Mouse (Mus musculus) cerebellum, adult 11 months (tissue): ENCODE data around the gene Sigmar1.

Experiments used
- DNase-seq: peaks from one replicate; pipeline ENCODE4 v3.0.0; 2022

Gene Sigmar1

DNA sequence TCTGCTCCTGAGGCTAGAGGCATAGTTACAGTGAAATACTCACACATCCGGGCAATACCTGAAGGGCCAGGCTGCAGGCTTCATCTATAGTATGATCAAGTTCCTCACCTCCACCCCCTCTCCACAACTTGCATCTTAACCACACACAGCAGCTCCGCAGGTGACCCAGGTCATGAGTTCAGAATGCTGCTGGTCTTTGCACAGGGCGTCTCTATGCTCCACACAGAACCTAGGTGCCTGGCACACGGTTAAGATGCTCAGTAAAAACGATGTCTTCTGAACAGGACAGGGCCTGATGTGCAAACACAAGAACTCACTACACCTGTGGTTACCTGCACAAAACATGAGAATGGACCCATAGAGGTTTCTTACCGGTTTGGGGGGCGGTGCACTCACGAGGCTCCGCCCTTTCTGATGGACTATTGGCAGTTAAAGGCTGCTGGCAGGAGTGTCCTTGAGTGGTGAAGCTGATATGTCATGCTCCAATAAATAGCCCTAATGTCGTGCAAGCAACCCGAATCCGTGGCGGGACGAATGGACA lies 1.1 kb downstream of the Sigmar1 start, which contains the start of gene Galt:
Galt (plus strand) TSS at position 432 of the 541 bp plus-strand sequence.
- DNase-seq: no peak

GRCm38 (mm10) chr4:41745021-41745420 lies 10.9 kb downstream of the Sigmar1 start:
- no peak for DNase-seq

GRCm38 (mm10) chr4:41744131-41744530 lies 11.8 kb downstream of the Sigmar1 start:
- DNase-seq: no peak

GRCm38 (mm10) chr4:41741158-41741560 lies 14.8 kb downstream of the Sigmar1 start:
- peak; percentile 93 for DNase-seq

DNA sequence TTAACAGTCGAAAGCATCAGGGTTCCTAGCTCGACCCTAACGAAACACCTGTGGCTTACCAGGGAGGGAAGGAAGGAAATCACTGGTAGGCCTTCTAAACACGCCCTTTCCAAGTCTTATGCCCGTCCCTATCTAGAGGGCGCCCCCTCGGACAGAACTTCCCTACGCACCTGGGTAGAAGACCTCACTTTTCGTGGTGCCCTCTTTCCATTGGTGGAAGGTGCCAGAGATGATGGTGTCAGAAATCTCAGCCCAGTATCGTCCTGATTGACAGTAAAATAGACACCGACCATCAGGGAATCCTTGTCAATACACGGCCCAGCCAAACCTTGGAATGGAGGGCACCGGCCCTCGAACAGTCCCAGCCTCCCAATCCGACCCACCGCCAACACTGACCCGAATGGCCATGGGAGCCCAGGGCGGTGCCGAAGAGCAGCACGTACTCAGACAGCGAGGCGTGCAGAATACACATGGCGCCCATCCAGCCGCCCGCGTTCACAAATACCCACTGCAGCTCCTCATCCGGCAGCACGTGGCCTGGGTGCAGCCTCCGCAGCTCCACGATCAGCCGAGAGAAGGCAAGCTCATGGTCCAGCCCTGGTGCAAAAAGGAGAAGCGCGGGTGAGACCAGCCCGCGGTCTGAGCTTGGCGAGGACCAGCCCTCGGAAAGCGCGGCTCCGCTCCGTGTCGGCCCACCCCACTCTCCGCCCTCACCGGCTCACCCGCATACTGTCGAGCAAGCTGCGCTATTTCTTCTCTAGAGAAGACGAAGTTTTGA lies 15.4 kb downstream of the Sigmar1 start:
- peak; percentile 57 for DNase-seq

GRCm38 (mm10) chr4:41739260-41739659 lies 16.7 kb downstream of the Sigmar1 start:
- DNase-seq: no peak

DNA sequence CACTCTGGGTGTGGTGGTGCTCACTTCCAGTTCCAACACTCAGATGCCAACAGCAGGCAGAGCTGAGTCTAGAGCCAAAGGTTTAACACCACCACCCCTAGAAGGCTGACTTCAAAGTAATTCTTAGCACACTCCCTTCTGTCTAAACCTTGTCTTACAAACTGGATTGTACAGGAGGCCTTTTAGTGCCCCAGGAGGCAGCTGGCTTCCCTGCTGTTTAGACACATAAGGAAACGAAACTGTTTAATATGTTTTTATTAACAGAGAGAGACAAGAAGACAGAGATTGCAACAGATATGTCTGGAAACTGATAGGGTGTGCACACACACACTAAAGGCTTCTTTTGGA lies 17.7 kb downstream of the Sigmar1 start:
- no peak for DNase-seq

DNA sequence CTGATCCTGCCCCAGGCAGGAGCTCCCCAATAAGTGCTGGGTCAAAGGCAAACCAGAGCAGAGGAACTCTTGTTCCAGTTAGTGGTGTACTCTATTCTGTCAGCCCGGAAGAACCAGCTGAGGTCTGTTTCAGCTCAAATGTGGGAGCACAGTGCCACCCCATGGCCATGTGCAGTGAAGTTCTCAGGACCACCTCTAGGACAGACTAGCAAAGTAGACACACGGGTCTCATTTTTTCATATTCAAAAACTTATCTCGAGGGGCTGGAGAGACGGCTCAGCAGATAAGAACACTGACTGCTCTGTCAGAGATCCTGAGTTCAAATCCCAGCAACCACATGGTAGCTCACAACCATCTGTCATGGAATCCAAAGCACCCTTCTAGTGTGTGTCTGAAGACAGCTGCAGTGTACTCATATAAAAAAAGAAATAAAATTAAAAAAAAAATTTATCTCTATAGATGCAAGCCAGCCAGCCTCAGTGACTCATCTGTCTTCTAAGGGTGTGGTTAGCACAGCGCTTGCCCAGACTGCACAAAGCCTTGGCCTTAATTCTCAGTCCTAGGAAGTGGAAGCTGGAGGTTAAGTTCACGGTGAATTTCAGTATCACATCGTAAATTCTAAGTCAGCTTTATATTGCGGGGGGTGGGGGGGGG lies 18.2 kb downstream of the Sigmar1 start:
- DNase-seq: peak; percentile 57

GRCm38 (mm10) chr4:41731052-41731765 lies 24.7 kb downstream of the Sigmar1 start, which contains the start of gene Arid3c:
Gene Arid3c, minus strand, starts transcription at chr4:41731142.
- DNase-seq: no peak

DNA sequence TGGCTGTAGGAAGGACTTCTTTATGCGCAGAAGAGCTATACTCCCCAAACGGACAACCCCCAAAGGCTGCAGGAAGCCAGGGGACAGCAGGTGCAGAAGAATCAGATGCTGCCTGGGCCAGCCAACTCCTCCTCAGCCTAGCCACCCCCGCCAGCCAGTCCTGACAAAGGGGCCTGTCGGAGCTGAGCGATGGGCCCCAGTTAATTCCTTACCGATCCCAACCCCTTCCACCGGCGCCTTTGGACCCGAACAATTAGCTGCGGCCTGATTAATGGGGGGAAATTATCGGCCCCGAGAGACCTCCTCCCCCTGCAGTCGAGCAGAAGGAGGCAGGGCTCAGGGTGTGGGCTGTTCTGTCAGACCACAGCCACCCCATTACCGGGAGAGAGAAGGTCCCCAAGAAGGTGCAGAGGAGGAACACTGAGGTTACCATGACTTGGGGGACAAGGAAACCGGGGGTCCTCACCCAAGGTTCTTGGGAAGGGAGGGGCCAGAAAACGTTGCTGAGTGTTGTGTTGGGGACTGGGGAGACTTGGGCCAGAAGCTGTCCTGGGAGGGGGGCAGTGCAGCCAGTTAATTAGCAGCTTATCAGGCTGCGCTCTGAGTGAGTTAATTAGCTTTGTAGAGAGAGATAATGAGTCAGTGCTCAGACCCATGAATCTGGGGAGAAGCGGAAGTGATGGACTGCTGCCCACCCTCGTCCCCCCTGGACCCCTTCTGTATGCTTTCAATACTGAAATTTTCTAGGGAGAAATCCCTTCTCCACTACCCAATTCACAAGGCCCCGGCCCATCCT lies 28.9 kb downstream of the Sigmar1 start:
- DNase-seq: no peak

- peak; percentile 87 for DNase-seq
Measured at GRCm38 (mm10) chr4:41722918-41723351, 33.0 kb downstream of the Sigmar1 start, which contains the start of gene Dctn3. Gene Dctn3, minus strand, starts transcription at chr4:41723170.

- no peak for DNase-seq
Measured at GRCm38 (mm10) chr4:41716834-41717233, 39.1 kb downstream of the Sigmar1 start.

DNA sequence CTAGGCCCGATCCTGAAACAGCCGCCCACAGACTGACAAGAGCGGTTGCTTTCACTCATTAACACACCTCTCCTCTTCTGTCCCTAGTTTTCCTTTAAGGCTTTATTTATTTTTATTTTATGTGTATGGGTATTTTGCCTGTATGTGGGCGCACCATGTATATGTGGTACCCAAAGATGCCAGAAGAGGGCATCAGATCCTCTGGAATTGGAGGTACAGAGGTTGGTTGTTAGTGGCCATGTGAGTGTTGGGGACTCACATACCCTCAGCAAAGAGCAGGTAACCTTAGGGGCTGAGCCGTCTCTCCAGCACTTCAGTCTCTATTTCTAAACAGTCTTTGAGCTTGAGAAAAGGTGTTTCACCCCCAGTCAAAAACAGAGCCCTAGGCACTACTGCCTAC lies 40.4 kb downstream of the Sigmar1 start:
- no peak for DNase-seq

DNA sequence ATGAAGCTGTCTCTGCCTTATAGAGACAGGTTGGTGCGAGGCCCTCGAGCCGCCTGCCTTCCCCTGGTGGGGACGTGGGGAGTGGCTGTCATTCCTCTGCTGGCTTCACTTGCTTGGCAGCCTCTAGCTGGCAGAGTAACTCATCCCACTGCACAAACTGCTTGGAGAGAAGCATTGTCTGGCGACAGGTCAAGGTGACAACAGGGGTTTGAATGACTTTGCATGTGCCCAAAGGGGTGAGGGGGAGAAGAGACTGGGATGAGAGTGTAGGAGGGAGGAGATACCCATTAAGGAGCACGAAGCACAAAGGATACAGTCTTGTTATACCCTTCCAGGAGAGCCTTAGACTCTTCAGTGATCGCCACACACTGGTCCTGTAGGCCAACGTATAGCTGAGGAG lies 40.9 kb downstream of the Sigmar1 start:
- DNase-seq: no peak

DNA sequence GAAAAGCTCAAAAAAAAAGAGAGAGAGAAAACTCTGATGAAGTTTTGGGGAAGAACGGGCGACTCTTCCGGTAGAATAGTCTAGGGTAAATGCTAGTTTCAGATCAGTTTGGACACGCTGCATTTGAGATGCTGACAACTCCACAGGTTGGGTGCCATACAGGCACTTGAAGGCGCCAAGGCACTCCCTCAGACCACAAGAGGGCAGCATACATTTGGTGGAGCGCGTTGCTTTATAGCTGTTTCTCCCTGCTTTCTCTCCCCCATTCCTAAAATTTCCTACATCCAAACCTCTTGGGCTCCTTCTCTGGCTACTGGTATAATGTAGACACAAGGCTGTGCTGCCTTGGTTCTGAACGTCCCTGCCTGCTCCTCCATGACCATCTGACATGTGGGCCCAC lies 41.7 kb downstream of the Sigmar1 start:
- DNase-seq: peak; percentile 66

DNA sequence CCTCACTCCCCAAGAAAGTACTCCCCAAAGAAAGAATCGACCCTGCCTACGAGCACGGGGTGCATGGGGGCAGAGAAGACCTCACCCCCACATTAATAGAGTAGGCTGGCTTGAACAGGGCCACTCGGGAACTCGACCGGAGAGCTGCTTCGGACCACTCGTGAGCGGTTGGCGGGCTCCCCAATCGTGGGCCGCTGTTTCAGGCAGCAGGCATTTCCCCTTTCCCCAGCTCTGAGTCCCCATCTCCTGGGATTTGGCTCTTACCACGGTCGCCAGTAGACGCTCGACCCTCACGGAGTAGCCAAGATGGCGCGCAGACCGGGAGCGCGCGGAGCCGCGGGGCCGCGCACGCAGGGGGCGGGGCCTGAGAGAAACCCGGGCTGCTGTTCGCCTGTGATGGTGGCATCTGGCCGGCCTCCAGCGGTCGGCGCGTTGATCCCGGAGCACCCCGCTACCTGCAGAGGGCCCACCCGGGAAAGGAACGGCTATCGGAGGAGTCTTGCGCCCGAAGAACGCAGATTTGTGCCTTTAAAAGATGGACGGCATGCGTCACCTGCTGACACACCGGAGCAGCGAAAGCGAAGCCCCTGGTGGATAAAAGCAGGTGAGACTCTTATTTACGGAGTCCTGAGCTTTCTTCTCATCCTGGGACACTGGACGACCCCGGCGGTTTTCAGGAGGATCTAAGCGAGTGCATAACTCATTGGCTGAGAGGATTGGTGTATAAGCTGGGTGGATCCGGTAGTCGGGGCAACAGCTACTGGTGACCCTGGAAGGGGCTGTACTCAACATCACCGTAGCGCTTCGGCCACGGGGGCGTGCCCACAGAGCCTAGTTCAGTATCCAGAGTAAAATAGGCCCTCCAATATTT lies 42.5 kb downstream of the Sigmar1 start, which contains the start of gene Rpp25l:
Rpp25l (minus strand) TSS at position 338 of the 871 bp plus-strand sequence.
- DNase-seq: peak; percentile 85

DNA sequence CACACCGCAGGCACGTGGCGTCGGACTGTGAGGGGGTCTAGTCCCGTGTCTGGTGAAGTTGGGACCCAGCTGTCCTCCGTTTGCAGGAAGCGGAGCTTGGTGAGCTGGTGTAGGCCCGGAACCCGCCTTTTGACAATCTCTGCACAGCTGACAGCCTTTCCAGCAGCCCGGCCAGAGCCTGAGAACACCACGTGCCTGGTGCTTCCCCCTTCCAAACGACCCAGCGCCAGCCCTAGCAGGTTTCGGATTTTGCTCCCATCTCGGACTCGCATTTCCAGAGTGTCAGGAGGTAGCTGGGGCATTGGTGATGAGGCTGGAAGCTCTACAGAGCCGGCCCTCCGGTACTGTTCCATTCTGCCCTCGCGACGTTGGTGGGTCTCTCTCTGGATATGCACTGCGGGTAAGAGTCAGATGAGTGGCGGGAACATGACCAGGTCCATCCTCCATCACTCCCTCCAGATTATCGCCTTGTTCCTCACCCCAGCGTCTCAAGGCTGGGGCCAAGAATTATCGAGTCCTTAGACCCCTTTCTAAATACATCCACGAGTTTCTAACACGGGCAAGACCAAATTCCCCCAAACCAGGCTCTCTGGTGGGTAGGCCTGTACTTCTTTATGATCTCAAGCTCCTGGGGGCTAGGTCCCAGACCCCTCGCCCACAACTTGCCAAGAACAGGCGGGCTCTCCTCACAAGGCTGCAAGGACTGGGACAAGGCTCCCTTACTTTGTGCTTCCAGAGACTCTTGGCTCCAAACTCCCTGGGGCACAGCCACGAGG lies 43.3 kb downstream of the Sigmar1 start:
- DNase-seq: no peak

- DNase-seq: peak; percentile 54
Measured at GRCm38 (mm10) chr4:41711705-41712375, 44.1 kb downstream of the Sigmar1 start.

- DNase-seq: no peak
Measured at GRCm38 (mm10) chr4:41710229-41710628, 45.7 kb downstream of the Sigmar1 start.
